In the genomic region with DNA sequence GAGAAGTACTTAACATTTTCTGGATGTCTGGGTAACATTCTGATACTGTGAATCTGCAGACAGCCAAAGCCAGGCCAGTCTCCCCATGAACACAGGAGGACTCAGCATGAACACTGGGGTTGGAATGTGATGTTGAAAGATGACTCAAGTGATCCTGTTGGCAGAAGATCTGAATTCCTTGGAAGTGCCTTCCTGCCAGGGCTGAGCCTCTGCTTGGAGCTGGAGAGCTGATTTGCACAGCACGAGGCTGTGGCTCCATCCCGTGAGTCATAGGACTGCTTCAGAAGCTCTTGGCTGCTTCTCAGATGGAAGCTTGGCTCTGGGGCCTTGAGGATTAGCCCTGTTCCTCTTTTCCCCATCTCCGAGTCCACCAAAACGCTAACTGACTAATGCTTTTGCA, we compare ENCODE assay signal across 10 mouse cellular contexts.
A peak's percentile ranks its signal among the peaks of the same experiment; 100 is the strongest.
DNase-seq lines count a peak whose midpoint lies in the region; ATAC-seq lines count a peak whose summit lies in the region.
"Had no signal": no experiment of that assay in that cellular context is flagged by ENCODE, and none has a peak within 500 bp of the region (broad histone marks: within the 10 kb centered on the region; RNA-seq: fewer than 3 reads in every experiment).

No protein-coding gene starts in this region.

- 29% methylated on average over 4 of the region's 4 CpGs for WGBS in heart, embryonic 11.5 days (ENCODE audit: insufficient replicate concordance)

- H3K9me3 ChIP-seq in heart, embryonic 11.5 days (replicated peaks; ENCODE audit: control insufficient read depth, low read length): no peaks in the 10 kb centered on the region
- H3K9me3 ChIP-seq: heart, embryonic 13.5 days had no signal

- H3K36me3 ChIP-seq in heart, embryonic 11.5 days (ENCODE audit: control insufficient read depth, insufficient read depth, low read length): no peaks in the 10 kb centered on the region
- H3K36me3 ChIP-seq: heart, embryonic 13.5 days had no signal

- H3K9ac ChIP-seq in heart, embryonic 11.5 days (ENCODE audit: low read depth, low read length): no peak overlapping the region
- H3K9ac ChIP-seq: heart, embryonic 13.5 days had no signal

- H3K4me1 ChIP-seq in heart, embryonic 11.5 days (ENCODE audit: control insufficient read depth, insufficient read depth, low read length): no peaks in the 10 kb centered on the region

- intact Hi-C loops in heart, postnatal 36 days (cut with DNase I): no loop called here

- no peaks in the 10 kb centered on the region for H3K27me3 ChIP-seq in heart, embryonic 11.5 days (ENCODE audit: control insufficient read depth, insufficient read depth, low read length)
- H3K27me3 ChIP-seq: CH12.LX; heart, embryonic 13.5 days had no signal

- H3K4me3 ChIP-seq in heart, embryonic 11.5 days (ENCODE audit: low read depth, low read length): no peak overlapping the region
- H3K4me3 ChIP-seq: heart, embryonic 13.5 days had no signal

- H3K27ac ChIP-seq in heart, embryonic 11.5 days (ENCODE audit: low read depth, low read length): no peak overlapping the region
- H3K27ac ChIP-seq: heart, embryonic 13.5 days had no signal

- peak; percentile 56 to 80 for DNase-seq in heart, adult 18-20 months
- peak; percentile 100 for DNase-seq in 3T3-L1 (ENCODE audit: low read depth, low spot score)
- DNase-seq in fat pad, adult 2 months (ENCODE audit: extremely low read depth, low read depth, low spot score): peak; percentile 10
- peak; percentile 31 to 37 for DNase-seq in heart, postnatal 36 days
- no peak for DNase-seq in B cell, adult 2 months
- no peak for DNase-seq in T-cell, adult 2 months (ENCODE audit: low spot score)
- DNase-seq in neural tube, embryonic 10.5 days (ENCODE audit: extremely low spot score, low spot score): no peak

- no peak overlapping the region for H3K4me2 ChIP-seq in heart, embryonic 11.5 days
- H3K4me2 ChIP-seq: heart, embryonic 13.5 days had no signal

- no peak for ATAC-seq in heart, embryonic 11.5 days (replicated peaks; ENCODE audit: insufficient number of reproducible peaks, low FRiP score, low TSS enrichment)

Comparison
In these comparisons a context has a peak if more than half of its experiments do, and no peak if none do; other contexts are left out.
1. DNase-seq: peak in heart, adult 18-20 months (2 of 2), 3T3-L1 (single experiment), fat pad, adult 2 months (single experiment) and heart, postnatal 36 days (2 of 2); none in B cell, adult 2 months (0 of 2), T-cell, adult 2 months (single experiment) and neural tube, embryonic 10.5 days (single experiment).